Mouse (Mus musculus) liver, embryonic 11.5 days (tissue): ENCODE results near the gene Tnfrsf14. TPM values are rescaled to one million over a fixed set of nuclear protein-coding genes. Genes with fewer than 3 reads are reported as not detected.

Experiments used
- ATAC-seq: fragments of 200-750 bp; cut with Nextera tagmentation; replicated peaks from 2 replicates; pipeline ENCODE4 v1.8.0; 2017; ENCODE audit warnings: moderate number of reproducible peaks, mild to moderate bottlenecking, moderate TSS enrichment, moderate library complexity; ENCODE audit not compliant: low FRiP score
- DNase-seq: peaks from one replicate; pipeline ENCODE4 v3.0.0-alpha.2; 2017; ENCODE audit warnings: low spot score
- H3K27ac ChIP-seq: fragments of 300-500 bp; sonication (generic); 2 replicates; pipeline ENCODE4 v1.5.1; 2014; ENCODE audit warnings: mild to moderate bottlenecking, low read depth, low read length, control low read depth
- H3K27me3 ChIP-seq: fragments of 300-500 bp; sonication (generic); replicated peaks from 2 replicates; pipeline ENCODE4 v1.6.1; 2014; ENCODE audit warnings: low read length, mixed read lengths; ENCODE audit not compliant: control insufficient read depth, insufficient read depth
- H3K36me3 ChIP-seq: fragments of 300-500 bp; sonication (generic); 2 replicates; pipeline ENCODE4 v1.6.1; 2014; ENCODE audit warnings: mild to moderate bottlenecking, low read length, moderate library complexity, mixed read lengths; ENCODE audit not compliant: control insufficient read depth, insufficient read depth
- H3K4me1 ChIP-seq: fragments of 300-500 bp; sonication (generic); replicated peaks from 2 replicates; pipeline ENCODE4 v1.6.1; 2014; ENCODE audit warnings: low read length, mixed read lengths; ENCODE audit not compliant: control insufficient read depth, insufficient read depth
- H3K4me2 ChIP-seq: fragments of 300-500 bp; sonication (generic); 2 replicates; pipeline ENCODE4 v1.6.1; 2014; ENCODE audit warnings: mild to moderate bottlenecking, control low read depth, moderate library complexity
- H3K4me3 ChIP-seq: fragments of 300-500 bp; sonication (generic); 2 replicates; pipeline ENCODE4 v1.5.1; 2014; ENCODE audit warnings: low read depth, low read length, control low read depth
- H3K9ac ChIP-seq: fragments of 300-500 bp; sonication (generic); 2 replicates; pipeline ENCODE4 v1.6.1; 2014; ENCODE audit warnings: low read depth, low read length, control low read depth
- H3K9me3 ChIP-seq: fragments of 300-500 bp; sonication (generic); 2 replicates; pipeline ENCODE4 v1.6.1; 2016; ENCODE audit warnings: low read length, inconsistent platforms, mixed read lengths; ENCODE audit not compliant: control insufficient read depth
- WGBS: fragments of 180-500 bp; shearing (Covaris S2); extraction: QIAGEN DNeasy Blood & Tissue Kit; methylation state at CpG from one replicate; pipeline ENCODE4 v1.1.7; 2014; 5-methylcytosine and 5-hydroxymethylcytosine counted together
- polyA plus RNA-seq: library from polyadenylated mRNA; unstranded; fragments of >200 nt; fragmentation: Nextera tagmentation; extraction: Ambion mirVana; gene quantifications from 2 replicates; pipeline ENCODE4 v1.2.1, GENCODE M21; 2014

The Tnfrsf14 gene
- polyA plus RNA-seq, 1 experiment from 2014 or later = 23.1 TPM

- no peak overlapping the region for H3K4me3 ChIP-seq
- WGBS = 24% methylated on average over 14 of the region's 14 CpGs
- H3K4me2 ChIP-seq = peak overlapping the region; percentile 4; the same call in 1 of the 2 replicates
- H3K4me1 ChIP-seq = peaks cover 20% of the 10 kb centered on the region
- no peaks in the 10 kb centered on the region for H3K36me3 ChIP-seq
- no peak overlapping the region; the same call in 1 of the 2 replicates for H3K27ac ChIP-seq
- DNase-seq = no peak
- H3K9ac ChIP-seq = no peak overlapping the region
- no peaks in the 10 kb centered on the region for H3K9me3 ChIP-seq
- peak; percentile 44 for ATAC-seq
- peaks cover 7% of the 10 kb centered on the region; the same call in 1 of the 2 replicates for H3K27me3 ChIP-seq
These were observed 46.2 kb downstream of the Tnfrsf14 start for GRCm38 (mm10) chr4:154882014-154882659.

- DNase-seq (no peak), ATAC-seq (peak; percentile 86)
- Histone ChIP-seq H3K27me3 (peaks cover 7% of the 10 kb centered on the region; the same call in 1 of the 2 replicates), H3K9me3 (no peaks in the 10 kb centered on the region), H3K27ac (peak overlapping the region; percentile 74), H3K9ac (peak overlapping the region; percentile 55), H3K4me1 (peaks cover 20% of the 10 kb centered on the region), H3K4me2 (peak overlapping the region; percentile 47), H3K4me3 (no peak overlapping the region), H3K36me3 (no peaks in the 10 kb centered on the region)
- 44% methylated on average over 6 of the region's 6 CpGs for WGBS
These were observed 47.6 kb downstream of the Tnfrsf14 start for GRCm38 (mm10) chr4:154880730-154881129.

- peak; percentile 83 for ATAC-seq
- peak overlapping the region; percentile 62 for H3K9ac ChIP-seq
- 9% methylated on average over 18 of the region's 18 CpGs for WGBS
- peak overlapping the region; percentile 47 for H3K4me3 ChIP-seq
- peak overlapping the region; percentile 84 for H3K27ac ChIP-seq
- DNase-seq = peak; percentile 90
- no peaks in the 10 kb centered on the region for H3K9me3 ChIP-seq
- H3K36me3 ChIP-seq = no peaks in the 10 kb centered on the region
- peak overlapping the region; percentile 74 for H3K4me2 ChIP-seq
- peaks cover 20% of the 10 kb centered on the region for H3K4me1 ChIP-seq
- H3K27me3 ChIP-seq = no peaks in the 10 kb centered on the region; the same call in 1 of the 2 replicates
These were observed 50.4 kb downstream of the Tnfrsf14 start for GRCm38 (mm10) chr4:154877864-154878548.

- no peak overlapping the region for H3K4me3 ChIP-seq
- WGBS = 65% methylated on average over 6 of the region's 6 CpGs
- 0 out of 2 replicates have a peak, but pooled peaks cover 5% of the 10 kb centered on the region for H3K27me3 ChIP-seq
- no peak overlapping the region for H3K4me2 ChIP-seq
- no peak overlapping the region for H3K9ac ChIP-seq
- no peaks in the 10 kb centered on the region for H3K36me3 ChIP-seq
- H3K9me3 ChIP-seq = no peaks in the 10 kb centered on the region
- H3K27ac ChIP-seq = no peak overlapping the region
- DNase-seq = no peak
- no peaks in the 10 kb centered on the region; the same call in 1 of the 2 replicates for H3K4me1 ChIP-seq
- no peak for ATAC-seq
These were observed 55.2 kb downstream of the Tnfrsf14 start for GRCm38 (mm10) chr4:154873186-154873585.

Other genes with a start within 250 kb of the Tnfrsf14 start
- gene Ttc34, start 91.1 kb downstream of the Tnfrsf14 start, polyA plus RNA-seq = 0.10 TPM in 1 of 2 replicates, not detected in the other
- gene Mmel1, start 59.0 kb downstream of the Tnfrsf14 start, polyA plus RNA-seq = 0.25 and 0.31 TPM in 2 replicates
- 17.4 and 20.1 TPM in 2 replicates for gene Fam213b, start 29.4 kb downstream of the Tnfrsf14 start, polyA plus RNA-seq
- gene Hes5, start 32.4 kb upstream of the Tnfrsf14 start, polyA plus RNA-seq = 0.63 TPM in 1 of 2 replicates, not detected in the other
- 44.2 and 47.2 TPM in 2 replicates for gene Pank4, start 35.6 kb upstream of the Tnfrsf14 start, polyA plus RNA-seq
- 0.12 and 0.43 TPM in 2 replicates for gene Plch2, start 128.2 kb upstream of the Tnfrsf14 start, polyA plus RNA-seq
- gene Pex10, start 138.5 kb upstream of the Tnfrsf14 start, polyA plus RNA-seq = 7.2 and 9.0 TPM in 2 replicates
- 163 and 168 TPM in 2 replicates for gene Rer1, start 157.8 kb upstream of the Tnfrsf14 start, polyA plus RNA-seq
- gene Morn1, start 158.0 kb upstream of the Tnfrsf14 start, polyA plus RNA-seq = 3.4 and 3.5 TPM in 2 replicates